Comparison of ENCODE assay signal across 14 mouse cellular contexts in genomic region chrX:13636398-13636797, GRCm38 (mm10). TPM values are rescaled to one million over a fixed set of nuclear protein-coding genes. Genes with fewer than 3 reads are reported as not detected.
"Had no signal": no experiment of that assay in that cellular context is flagged by ENCODE, and none has a peak within 500 bp of the region (broad histone marks: within the 10 kb centered on the region; RNA-seq: fewer than 3 reads in every experiment).

No protein-coding gene starts in this region.

- ATAC-seq: liver, embryonic 12.5 days; midbrain, embryonic 16.5 days had no signal

- DNase-seq: kidney, adult 11 months; kidney, adult 9 months; kidney, postnatal 36 days; lung, embryonic 14.5 days; lung, postnatal 14 days; retina, postnatal 1 day; right cerebral cortex, postnatal 4 days; thymus, postnatal 36 days had no signal

RNA-seq across cellular contexts. Expression of gene Gpr82, which starts 24.8 kb away (rescaled TPM):
- total RNA-seq: layer of hippocampus, adult 18-20 months; layer of hippocampus, postnatal 10 days; left cerebral cortex, adult 18-20 months; left cerebral cortex, postnatal 10 days had no signal
